Mouse (Mus musculus): ENCODE data around the gene Nbas. TPM values are rescaled to one million over a fixed set of nuclear protein-coding genes. Genes with fewer than 3 reads are reported as not detected.

Gene Nbas
- total and polyA plus RNA-seq, 3 experiments = 12.8 to 33.6 (median 28.9) TPM

- Histone ChIP-seq H3K79me2 (replicated peaks; ENCODE audit: control insufficient read depth, insufficient read depth, low read length) (no peaks in the 10 kb centered on the region), H3K9ac (ENCODE audit: low read depth, low read length) (no peak overlapping the region), H3K36me3 (ENCODE audit: control insufficient read depth, insufficient read depth, low read length) (no peaks in the 10 kb centered on the region), H3K4me3 (no peak overlapping the region), H3K4me1 (ENCODE audit: control insufficient read depth, insufficient read depth, low read length) (no peaks in the 10 kb centered on the region), H3K27me3 (ENCODE audit: control insufficient read depth, insufficient read depth, low read length) (no peaks in the 10 kb centered on the region), H3K27ac (no peak overlapping the region)
- WGBS = 87% methylated on average over 7 of the region's 7 CpGs
- no peak for DNase-seq
- TF ChIP-seq CTCF (IDR thresholded peaks at IDR 0.05) (no peak), EP300 (IDR thresholded peaks at IDR 0.05; ENCODE audit: insufficient read depth, low read depth, low read length) (no peak), POLR2A (IDR thresholded peaks at IDR 0.05; ENCODE audit: insufficient read depth, low read depth, low read length) (no peak)
- intact Hi-C loops (cut with DNase I) = no loop called here
Measured at GRCm38 (mm10) chr12:13479163-13479562, 210.2 kb downstream of the Nbas start.

- 84% methylated on average over 3 of the region's 3 CpGs for WGBS
- DNase-seq = no peak
- TF ChIP-seq CTCF (IDR thresholded peaks at IDR 0.05) (no peak), POLR2A (IDR thresholded peaks at IDR 0.05; ENCODE audit: insufficient read depth, low read depth, low read length) (no peak), EP300 (IDR thresholded peaks at IDR 0.05; ENCODE audit: insufficient read depth, low read depth, low read length) (no peak)
- Histone ChIP-seq H3K27ac (no peak overlapping the region), H3K4me3 (no peak overlapping the region), H3K4me1 (ENCODE audit: control insufficient read depth, insufficient read depth, low read length) (no peaks in the 10 kb centered on the region), H3K36me3 (ENCODE audit: control insufficient read depth, insufficient read depth, low read length) (no peaks in the 10 kb centered on the region), H3K9ac (ENCODE audit: low read depth, low read length) (no peak overlapping the region), H3K27me3 (ENCODE audit: control insufficient read depth, insufficient read depth, low read length) (no peaks in the 10 kb centered on the region), H3K79me2 (replicated peaks; ENCODE audit: control insufficient read depth, insufficient read depth, low read length) (no peaks in the 10 kb centered on the region)
- intact Hi-C loops (cut with DNase I) = no loop called here
Measured at GRCm38 (mm10) chr12:13486278-13486677, 217.3 kb downstream of the Nbas start.

GRCm38 (mm10) chr12:13497211-13497610 is 228.3 kb downstream of the Nbas start:
- H3K27me3 ChIP-seq (ENCODE audit: control insufficient read depth, insufficient read depth, low read length) = no peaks in the 10 kb centered on the region
- H3K4me3 ChIP-seq = no peak overlapping the region
- no peaks in the 10 kb centered on the region for H3K4me1 ChIP-seq (ENCODE audit: control insufficient read depth, insufficient read depth, low read length)
- no peak overlapping the region for H3K9ac ChIP-seq (ENCODE audit: low read depth, low read length)
- WGBS = 88% methylated on average over 6 of the region's 6 CpGs
- H3K27ac ChIP-seq = no peak overlapping the region
- no peaks in the 10 kb centered on the region for H3K36me3 ChIP-seq (ENCODE audit: control insufficient read depth, insufficient read depth, low read length)
- TF ChIP-seq CTCF (IDR thresholded peaks at IDR 0.05) (no peak), EP300 (IDR thresholded peaks at IDR 0.05; ENCODE audit: insufficient read depth, low read depth, low read length) (no peak), POLR2A (IDR thresholded peaks at IDR 0.05; ENCODE audit: insufficient read depth, low read depth, low read length) (no peak)
- DNase-seq = no peak
- intact Hi-C loops (cut with DNase I) = no loop called here
- no peaks in the 10 kb centered on the region for H3K79me2 ChIP-seq (replicated peaks; ENCODE audit: control insufficient read depth, insufficient read depth, low read length)

- no peak for DNase-seq
- 85% methylated on average over 10 of the region's 10 CpGs for WGBS
- H3K27me3 ChIP-seq (ENCODE audit: control insufficient read depth, insufficient read depth, low read length) = no peaks in the 10 kb centered on the region
- H3K36me3 ChIP-seq (ENCODE audit: control insufficient read depth, insufficient read depth, low read length) = no peaks in the 10 kb centered on the region
- H3K9ac ChIP-seq (ENCODE audit: low read depth, low read length) = no peak overlapping the region
- H3K79me2 ChIP-seq (replicated peaks; ENCODE audit: control insufficient read depth, insufficient read depth, low read length) = no peaks in the 10 kb centered on the region
- TF ChIP-seq CTCF (IDR thresholded peaks at IDR 0.05) = no peak
- no peak for TF ChIP-seq EP300 (IDR thresholded peaks at IDR 0.05; ENCODE audit: insufficient read depth, low read depth, low read length)
- no peak for TF ChIP-seq POLR2A (IDR thresholded peaks at IDR 0.05; ENCODE audit: insufficient read depth, low read depth, low read length)
- intact Hi-C loops (cut with DNase I) = no loop called here
- no peak overlapping the region for H3K4me3 ChIP-seq
- no peak overlapping the region for H3K27ac ChIP-seq
- H3K4me1 ChIP-seq (ENCODE audit: control insufficient read depth, insufficient read depth, low read length) = no peaks in the 10 kb centered on the region
Measured at GRCm38 (mm10) chr12:13499237-13499889, 230.4 kb downstream of the Nbas start.

- H3K36me3 ChIP-seq (ENCODE audit: control insufficient read depth, insufficient read depth, low read length) = no peaks in the 10 kb centered on the region
- no peaks in the 10 kb centered on the region for H3K27me3 ChIP-seq (ENCODE audit: control insufficient read depth, insufficient read depth, low read length)
- H3K4me3 ChIP-seq = no peak overlapping the region
- TF ChIP-seq CTCF (IDR thresholded peaks at IDR 0.05) = no peak
- no peak for TF ChIP-seq POLR2A (IDR thresholded peaks at IDR 0.05; ENCODE audit: insufficient read depth, low read depth, low read length)
- no peak for TF ChIP-seq EP300 (IDR thresholded peaks at IDR 0.05; ENCODE audit: insufficient read depth, low read depth, low read length)
- intact Hi-C loops (cut with DNase I) = no loop called here
- H3K27ac ChIP-seq = no peak overlapping the region
- DNase-seq = no peak
- no peaks in the 10 kb centered on the region for H3K4me1 ChIP-seq (ENCODE audit: control insufficient read depth, insufficient read depth, low read length)
- H3K9ac ChIP-seq (ENCODE audit: low read depth, low read length) = no peak overlapping the region
- no peaks in the 10 kb centered on the region for H3K79me2 ChIP-seq (replicated peaks; ENCODE audit: control insufficient read depth, insufficient read depth, low read length)
- 94% methylated on average over 3 of the region's 3 CpGs for WGBS
Measured at GRCm38 (mm10) chr12:13500191-13500590, 231.3 kb downstream of the Nbas start.

- WGBS = 78% methylated on average over 5 of the region's 5 CpGs
- no peak for TF ChIP-seq EP300 (IDR thresholded peaks at IDR 0.05; ENCODE audit: insufficient read depth, low read depth, low read length)
- TF ChIP-seq CTCF (IDR thresholded peaks at IDR 0.05) = no peak
- H3K9ac ChIP-seq (ENCODE audit: low read depth, low read length) = no peak overlapping the region
- no peaks in the 10 kb centered on the region for H3K4me1 ChIP-seq (ENCODE audit: control insufficient read depth, insufficient read depth, low read length)
- no peaks in the 10 kb centered on the region for H3K79me2 ChIP-seq (replicated peaks; ENCODE audit: control insufficient read depth, insufficient read depth, low read length)
- no peak overlapping the region for H3K4me3 ChIP-seq
- no peak for DNase-seq
- intact Hi-C loops (cut with DNase I) = no loop called here
- no peak overlapping the region for H3K27ac ChIP-seq
- H3K27me3 ChIP-seq (ENCODE audit: control insufficient read depth, insufficient read depth, low read length) = no peaks in the 10 kb centered on the region
- no peaks in the 10 kb centered on the region for H3K36me3 ChIP-seq (ENCODE audit: control insufficient read depth, insufficient read depth, low read length)
Measured at GRCm38 (mm10) chr12:13504771-13505444, 236.0 kb downstream of the Nbas start.
